Mouse (Mus musculus) gastrocnemius, postnatal 25 days (tissue): ENCODE data around the gene Tm4sf4. TPM values are rescaled to one million over a fixed set of nuclear protein-coding genes. Genes with fewer than 3 reads are reported as not detected.

ENCODE experiments used
- DNase-seq: peaks from one replicate; pipeline ENCODE4 v3.0.0; 2022
- long read RNA-seq, 2 experiments: library from polyadenylated mRNA; stranded (forward); transcript quantifications; one replicate each; pipeline ENCODE4 v2.0.0; 2021
- total RNA-seq, 2 experiments: library from RNA; stranded (reverse); gene quantifications; 1 replicate in 1 of 2; 2 replicates in 1 of 2; pipeline ENCODE4 v1.2.3; 2021

The Tm4sf4 gene
- not detected for total RNA-seq
- long read RNA-seq, experiment 1: 0 reads
- long read RNA-seq, experiment 2: 0 reads

- no peak for DNase-seq
Measured at GRCm38 (mm10) chr3:57425089-57425730, at the start of gene Tm4sf4. Tm4sf4 (plus strand) TSS chr3:57425314.

GRCm38 (mm10) chr3:57386423-57386822, 38.7 kb upstream of the Tm4sf4 start:
- DNase-seq: no peak

GRCm38 (mm10) chr3:57386895-57387294, 38.2 kb upstream of the Tm4sf4 start:
- DNase-seq: no peak

DNA sequence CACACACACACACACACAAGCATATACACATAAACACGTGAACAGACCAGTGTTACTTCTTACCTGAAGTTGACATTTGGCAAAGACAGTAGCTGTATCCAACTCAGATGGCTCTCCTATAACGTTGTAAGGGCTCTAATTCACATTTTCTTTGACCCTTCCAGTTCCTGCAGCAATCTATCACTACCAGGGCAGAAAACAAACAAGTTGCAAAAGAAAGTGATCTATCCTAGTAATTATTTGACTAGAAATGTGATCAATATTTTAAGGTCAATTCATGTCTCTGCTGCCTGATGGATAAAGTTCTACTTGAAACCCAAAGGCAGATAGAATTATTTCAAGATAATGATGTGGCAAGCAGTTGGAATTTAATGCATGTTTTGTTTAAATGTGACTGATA, 37.5 kb upstream of the Tm4sf4 start:
- no peak for DNase-seq

- DNase-seq: no peak
Measured at GRCm38 (mm10) chr3:57411535-57411934, 13.6 kb upstream of the Tm4sf4 start.

- no peak for DNase-seq
Measured at GRCm38 (mm10) chr3:57420233-57420632, 4.9 kb upstream of the Tm4sf4 start.

DNA sequence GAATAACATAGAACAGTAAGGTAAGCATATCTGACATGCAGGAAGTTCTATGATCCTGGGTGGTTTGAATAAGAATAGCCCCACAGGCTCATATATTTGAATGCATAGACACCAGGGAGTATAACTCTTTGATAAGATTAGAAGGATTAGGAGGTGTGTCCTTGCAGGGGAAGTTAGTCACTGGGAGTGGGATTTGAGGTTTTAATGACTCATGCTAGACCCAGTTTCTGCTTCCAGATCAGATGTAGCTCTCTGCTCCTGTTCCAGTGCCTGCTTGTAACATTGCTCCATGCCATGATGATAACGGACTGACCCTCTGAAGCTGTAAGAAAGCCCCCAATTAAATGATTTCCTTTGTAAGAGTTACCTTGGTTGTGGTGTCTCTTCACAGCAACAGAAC, 4.5 kb upstream of the Tm4sf4 start:
- no peak for DNase-seq

DNA sequence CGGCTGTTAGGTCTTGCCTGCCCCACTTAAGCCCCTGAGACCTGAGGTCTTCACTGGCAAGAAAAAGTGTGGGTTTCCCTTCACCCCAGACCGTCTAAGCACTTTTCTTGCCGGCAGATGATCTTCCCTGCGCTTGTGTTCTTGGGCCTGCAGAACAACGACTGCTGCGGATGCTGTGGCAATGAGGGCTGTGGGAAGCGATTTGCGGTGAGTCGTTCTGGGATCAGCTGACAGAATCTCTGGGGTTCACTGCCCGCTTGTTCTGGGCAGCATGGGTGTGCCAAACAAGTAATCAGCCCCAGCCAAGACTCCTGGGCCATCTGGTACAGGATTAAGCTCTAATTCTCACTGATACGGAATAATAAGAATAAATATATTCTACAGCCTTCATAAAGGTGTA, 1.2 kb downstream of the Tm4sf4 start:
- DNase-seq: no peak

GRCm38 (mm10) chr3:57428682-57429464, 3.8 kb downstream of the Tm4sf4 start:
- DNase-seq: no peak

GRCm38 (mm10) chr3:57429486-57429885, 4.4 kb downstream of the Tm4sf4 start:
- no peak for DNase-seq

DNA sequence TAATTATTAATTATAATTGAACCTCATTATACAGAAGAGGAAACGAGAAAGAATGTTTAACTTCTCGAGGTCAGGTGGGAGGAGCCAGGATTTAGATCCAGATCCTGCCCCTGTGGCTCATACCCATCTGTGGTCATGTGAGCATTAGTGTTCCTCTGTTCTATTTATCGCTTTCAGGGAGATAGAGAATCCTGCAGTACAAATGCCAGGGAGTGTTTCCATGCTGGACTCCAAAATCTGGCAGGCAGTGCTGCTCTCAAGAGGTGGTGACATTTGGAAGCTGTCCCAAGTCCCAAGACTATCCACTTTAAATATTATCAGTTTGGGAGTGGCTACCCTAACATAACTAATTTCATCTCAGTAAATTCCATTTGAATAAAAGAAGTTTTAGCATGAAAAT, 6.6 kb downstream of the Tm4sf4 start:
- DNase-seq: no peak

DNA sequence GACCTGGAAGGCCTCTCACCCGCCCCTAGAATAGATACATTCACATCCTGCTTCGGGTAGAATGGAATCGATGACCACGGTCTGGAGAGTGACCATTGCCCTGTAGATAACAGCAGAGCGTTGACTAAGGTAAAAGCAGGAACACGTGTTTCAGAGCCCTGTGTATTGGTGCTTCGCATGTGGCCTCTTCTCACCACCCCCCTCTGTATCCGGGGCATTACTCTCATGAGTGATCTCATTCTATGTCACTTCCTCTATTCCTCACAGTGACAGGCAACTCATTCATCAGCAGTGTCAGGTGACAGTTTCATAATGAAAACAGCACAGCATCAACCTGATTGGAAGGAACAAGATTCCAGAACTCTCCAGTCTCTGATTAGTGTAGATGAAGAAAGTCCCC, 10.2 kb downstream of the Tm4sf4 start:
- no peak for DNase-seq

DNA sequence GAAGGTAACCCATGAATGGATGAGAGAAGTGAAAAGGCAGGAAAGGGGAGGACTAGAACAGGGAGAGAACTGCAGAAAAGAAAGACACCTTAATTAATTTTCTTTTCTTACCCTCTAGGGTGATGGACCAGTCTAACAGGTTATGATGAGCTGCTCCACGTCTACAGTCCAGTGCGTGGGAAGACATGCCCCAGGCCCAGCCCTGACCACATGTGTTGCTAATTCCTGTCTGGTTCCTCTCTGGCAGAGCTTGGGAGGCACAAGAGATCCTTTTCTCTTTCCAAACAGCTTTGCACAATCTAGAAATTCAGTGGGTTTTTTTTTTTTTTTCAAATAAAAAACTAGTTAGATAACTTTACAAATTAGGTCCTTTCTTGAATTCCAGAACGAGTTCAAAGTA, 15.8 kb downstream of the Tm4sf4 start:
- DNase-seq: no peak

GRCm38 (mm10) chr3:57445706-57446105, 20.6 kb downstream of the Tm4sf4 start:
- no peak for DNase-seq

- no peak for DNase-seq
Measured at GRCm38 (mm10) chr3:57447889-57448288, 22.8 kb downstream of the Tm4sf4 start.

DNA sequence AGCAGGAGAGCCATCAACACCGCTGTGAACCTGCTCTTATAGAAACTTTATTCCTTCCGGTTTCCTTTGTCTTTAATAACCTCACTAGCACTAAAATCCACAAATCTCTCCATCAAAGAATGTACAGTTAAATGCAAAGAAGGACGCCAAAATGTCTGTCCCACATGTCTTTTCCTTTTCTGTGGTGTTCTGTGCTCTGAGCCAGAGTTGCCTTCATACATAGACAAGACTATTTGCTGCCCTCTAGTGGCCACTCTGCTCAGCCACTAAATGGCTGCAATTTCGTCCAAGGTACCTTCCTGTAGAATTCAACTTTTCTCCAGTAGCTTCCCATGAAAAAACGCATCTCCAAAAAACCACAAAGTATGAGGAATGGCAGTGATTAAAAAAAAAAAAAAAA, 23.3 kb downstream of the Tm4sf4 start:
- peak; percentile 24 for DNase-seq

DNA sequence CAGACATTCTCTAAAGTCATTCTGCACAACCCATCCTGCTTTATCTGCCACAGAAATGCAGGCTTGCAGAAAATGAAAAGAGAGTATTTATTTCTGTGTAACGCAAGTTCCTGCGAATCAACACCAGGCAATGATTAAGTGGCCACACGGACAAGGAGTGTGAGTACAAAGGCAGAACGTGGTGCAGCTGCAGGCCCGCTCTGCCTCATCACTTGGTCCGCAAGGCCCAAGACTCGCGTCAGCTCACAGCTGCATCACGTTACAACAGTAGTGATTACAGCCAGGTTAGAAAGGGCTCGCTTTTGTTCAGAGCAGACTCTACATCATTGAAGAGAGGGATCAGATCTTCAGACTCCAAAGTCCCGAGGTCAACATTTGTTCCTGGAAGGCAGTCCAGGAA, 33.5 kb downstream of the Tm4sf4 start:
- DNase-seq: no peak

- DNase-seq: no peak
Measured at GRCm38 (mm10) chr3:57463302-57463701, 38.2 kb downstream of the Tm4sf4 start.

- no peak for DNase-seq
Measured at GRCm38 (mm10) chr3:57466289-57466688, 41.2 kb downstream of the Tm4sf4 start.

- DNase-seq: no peak
Measured at GRCm38 (mm10) chr3:57469325-57469724, 44.2 kb downstream of the Tm4sf4 start.

- DNase-seq: peak; percentile 40
Measured at GRCm38 (mm10) chr3:57470326-57470725, 45.2 kb downstream of the Tm4sf4 start.

- peak; percentile 26 for DNase-seq
Measured at GRCm38 (mm10) chr3:57470981-57471601, 46.0 kb downstream of the Tm4sf4 start.

- no peak for DNase-seq
Measured at GRCm38 (mm10) chr3:57472407-57472806, 47.3 kb downstream of the Tm4sf4 start.
